Mouse (Mus musculus): ENCODE data around the gene Atg4d. TPM values are rescaled to one million over a fixed set of nuclear protein-coding genes. Genes with fewer than 3 reads are reported as not detected.

Gene Atg4d
- polyA plus RNA-seq, 1 experiment from 2014 or later, result 35.5 TPM

DNA sequence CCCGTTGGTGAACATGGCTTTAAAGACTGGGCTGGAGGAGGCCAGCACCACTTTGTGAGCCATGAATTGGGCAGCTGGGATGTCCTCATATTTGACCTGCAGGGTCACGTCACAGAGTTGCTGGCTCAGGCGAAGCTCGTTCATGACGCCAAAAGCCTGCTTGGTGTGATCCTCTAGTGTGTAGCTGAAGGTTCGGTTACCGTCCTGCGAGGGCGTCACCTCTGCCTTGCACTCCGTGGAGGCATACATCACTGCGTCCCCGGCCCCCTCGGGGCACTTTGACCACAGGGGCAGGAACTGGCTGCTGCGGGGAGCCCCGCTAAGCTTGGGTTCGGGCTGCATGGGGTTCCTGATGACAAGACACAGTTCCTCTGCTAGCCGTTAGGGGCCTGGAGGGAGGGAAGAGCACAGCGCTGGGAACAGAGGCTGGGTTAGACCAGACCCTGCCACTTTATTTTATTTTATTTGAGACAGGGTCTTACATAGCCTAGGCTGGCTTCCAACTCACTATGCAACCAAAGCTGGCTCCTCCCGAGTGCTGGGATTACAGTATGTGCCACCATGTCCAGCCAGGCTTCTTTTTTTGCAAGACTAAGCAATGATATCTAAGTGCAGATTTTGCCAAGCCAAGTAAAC lies 27.6 kb upstream of the Atg4d start:
- DNase-seq (ENCODE audit: low spot score) (peak; percentile 58), ATAC-seq (ENCODE audit: low read depth) (peak; percentile 37)
- peaks cover 44% of the 10 kb centered on the region for H3K36me3 ChIP-seq (ENCODE audit: control insufficient read depth, insufficient read depth, low read length)
- H3K4me1 ChIP-seq (ENCODE audit: control insufficient read depth, insufficient read depth, low read length), result peaks cover 9% of the 10 kb centered on the region
- 10% methylated on average over 19 of the region's 19 CpGs for WGBS
- H3K27ac ChIP-seq (replicated peaks; ENCODE audit: low read depth, low read length), result peak overlapping the region; percentile 92
- H3K4me2 ChIP-seq (ENCODE audit: low read depth, low read length), result peak overlapping the region; percentile 64
- H3K9ac ChIP-seq (ENCODE audit: low read depth, low read length), result peak overlapping the region; percentile 98
- H3K9me3 ChIP-seq (ENCODE audit: control insufficient read depth, low read length), result no peaks in the 10 kb centered on the region
- H3K4me3 ChIP-seq (ENCODE audit: low read depth, low read length), result peak overlapping the region; percentile 97
- H3K27me3 ChIP-seq (replicated peaks; ENCODE audit: control insufficient read depth, insufficient read depth, low read length), result peaks cover 9% of the 10 kb centered on the region

DNA sequence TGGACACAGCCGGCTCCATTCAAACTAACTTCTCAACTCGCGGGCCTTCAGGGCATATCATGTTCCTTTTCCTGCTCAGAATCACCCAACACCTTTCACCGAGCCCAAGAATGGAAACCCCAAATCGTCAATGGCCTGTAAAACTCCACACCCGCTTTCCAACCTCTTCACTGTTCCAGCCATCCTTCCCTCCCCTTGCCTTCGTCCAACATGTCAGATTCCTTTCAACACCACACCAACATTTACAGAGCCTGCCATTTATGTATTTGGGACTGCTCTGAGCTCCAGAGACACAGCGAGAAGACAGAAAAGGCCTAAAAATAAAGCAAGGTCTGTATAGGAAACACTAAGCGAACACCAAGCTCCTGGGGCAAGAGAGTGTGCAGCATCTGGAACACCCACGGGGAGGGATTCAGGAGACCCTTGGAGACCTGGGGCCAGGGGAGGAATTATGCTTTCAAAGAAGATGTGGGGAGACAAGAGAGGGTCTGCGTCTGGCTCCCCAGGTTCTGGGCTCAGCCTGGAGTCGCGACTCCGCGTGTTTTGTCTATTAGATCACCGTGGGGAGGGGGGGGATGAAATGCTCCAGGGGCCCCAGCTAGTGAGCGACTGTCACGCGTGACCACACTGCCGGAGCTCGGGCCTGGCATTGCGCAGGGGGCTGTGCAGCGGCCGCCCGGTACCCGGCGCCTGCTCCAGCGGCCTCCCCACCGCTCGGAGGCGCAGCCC lies 26.9 kb upstream of the Atg4d start:
- peak overlapping the region; percentile 98 for H3K9ac ChIP-seq (ENCODE audit: low read depth, low read length)
- peaks cover 37% of the 10 kb centered on the region for H3K36me3 ChIP-seq (ENCODE audit: control insufficient read depth, insufficient read depth, low read length)
- H3K9me3 ChIP-seq (ENCODE audit: control insufficient read depth, low read length), result 0 out of 2 replicates have a peak, but pooled peaks cover 4% of the 10 kb centered on the region
- ATAC-seq (ENCODE audit: low read depth), result peak; percentile 9; the same call in 1 of the 2 replicates
- WGBS, result under 1% methylated on average over 15 of the region's 31 CpGs
- peak overlapping the region; percentile 64 for H3K4me2 ChIP-seq (ENCODE audit: low read depth, low read length)
- H3K27ac ChIP-seq (replicated peaks; ENCODE audit: low read depth, low read length), result peak overlapping the region; percentile 92
- H3K27me3 ChIP-seq (replicated peaks; ENCODE audit: control insufficient read depth, insufficient read depth, low read length), result peaks cover 16% of the 10 kb centered on the region
- peak overlapping the region; percentile 97 for H3K4me3 ChIP-seq (ENCODE audit: low read depth, low read length)
- peak; percentile 52 for DNase-seq (ENCODE audit: low spot score)
- H3K4me1 ChIP-seq (ENCODE audit: control insufficient read depth, insufficient read depth, low read length), result peaks cover 9% of the 10 kb centered on the region

DNA sequence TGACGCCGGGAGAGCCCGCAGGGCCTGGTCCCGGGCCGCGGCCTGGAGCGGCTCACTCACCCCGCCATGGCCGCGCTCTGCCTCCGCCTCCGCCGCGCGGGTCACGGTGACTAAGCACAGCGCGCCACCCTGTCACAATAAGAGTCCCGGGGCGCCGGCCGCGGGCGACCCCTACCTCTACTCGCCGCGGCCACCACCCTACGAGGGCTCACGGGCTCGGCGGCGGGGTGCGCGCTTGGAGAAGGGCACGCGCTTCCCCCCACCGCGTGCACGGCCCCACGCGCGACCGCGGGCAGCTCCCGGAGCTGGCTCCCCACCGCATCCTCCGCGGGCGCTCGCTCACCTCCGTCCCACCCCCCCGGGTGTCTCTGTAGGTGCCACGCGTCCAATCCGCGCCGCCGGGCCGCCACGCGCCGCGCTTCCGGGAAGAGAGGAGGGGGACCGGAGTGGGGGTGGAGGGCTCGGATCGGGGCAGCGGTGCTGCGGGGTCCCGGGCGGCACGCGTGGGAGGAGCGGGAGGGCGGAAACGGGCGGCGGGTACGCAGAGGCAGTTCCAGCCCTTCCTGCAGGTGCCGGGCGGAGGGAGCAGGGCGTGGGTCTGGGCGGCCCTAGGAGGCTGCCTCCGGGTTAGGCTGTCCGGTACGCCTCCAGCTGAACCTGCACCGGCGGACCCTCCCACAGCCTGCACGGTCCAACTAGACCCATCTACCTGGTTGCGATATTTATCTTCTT lies 26.2 kb upstream of the Atg4d start, which contains the start of gene Keap1:
Keap1 (minus strand) TSS at position 629 of the 732 bp plus-strand sequence.
- Histone ChIP-seq H3K4me2 (ENCODE audit: low read depth, low read length) (peak within 1 kb of the TSS; percentile 64), H3K4me3 (ENCODE audit: low read depth, low read length) (peak within 1 kb of the TSS; percentile 97), H3K9ac (ENCODE audit: low read depth, low read length) (peak within 1 kb of the TSS; percentile 98), H3K9me3 (ENCODE audit: control insufficient read depth, low read length) (0 out of 2 replicates have a peak, but pooled peaks cover 4% of the 10 kb centered on the region), H3K36me3 (ENCODE audit: control insufficient read depth, insufficient read depth, low read length) (peaks cover 30% of the 10 kb centered on the region), H3K4me1 (ENCODE audit: control insufficient read depth, insufficient read depth, low read length) (peaks cover 11% of the 10 kb centered on the region), H3K27ac (replicated peaks; ENCODE audit: low read depth, low read length) (peak within 1 kb of the TSS; percentile 92), H3K27me3 (replicated peaks; ENCODE audit: control insufficient read depth, insufficient read depth, low read length) (peaks cover 23% of the 10 kb centered on the region)
- ATAC-seq (ENCODE audit: low read depth) (peak; percentile 89), DNase-seq (ENCODE audit: low spot score) (peak; percentile 88)
- WGBS, result under 1% methylated on average over 21 of the region's 90 CpGs

DNA sequence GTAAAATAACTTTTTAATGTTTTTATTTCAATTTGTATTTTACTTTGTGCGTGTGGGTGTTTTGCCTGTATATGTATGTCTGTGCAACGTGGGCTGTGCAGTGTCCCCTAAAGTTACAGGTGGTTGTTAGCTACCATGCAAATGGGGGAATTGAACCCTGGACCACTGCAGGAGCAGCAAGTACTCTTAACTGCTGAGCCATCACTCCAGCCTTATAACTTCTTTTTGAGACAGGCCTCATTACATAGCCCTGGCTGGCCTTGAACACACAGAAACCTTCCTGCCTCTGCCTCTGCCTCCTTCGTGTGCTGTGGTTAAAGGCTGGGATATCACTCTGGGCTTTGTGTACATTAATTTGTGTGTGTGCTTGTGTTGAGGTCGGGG lies 25.6 kb upstream of the Atg4d start:
- 28% methylated on average over 4 of the region's 4 CpGs for WGBS
- H3K4me2 ChIP-seq (ENCODE audit: low read depth, low read length), result peak overlapping the region; percentile 64
- no peak for ATAC-seq (ENCODE audit: low read depth)
- peak overlapping the region; percentile 92; the same call in 1 of the 2 replicates for H3K27ac ChIP-seq (replicated peaks; ENCODE audit: low read depth, low read length)
- peaks cover 17% of the 10 kb centered on the region for H3K4me1 ChIP-seq (ENCODE audit: control insufficient read depth, insufficient read depth, low read length)
- 0 out of 2 replicates have a peak, but pooled peaks cover 4% of the 10 kb centered on the region for H3K9me3 ChIP-seq (ENCODE audit: control insufficient read depth, low read length)
- H3K9ac ChIP-seq (ENCODE audit: low read depth, low read length), result peak overlapping the region; percentile 98
- peaks cover 29% of the 10 kb centered on the region for H3K27me3 ChIP-seq (replicated peaks; ENCODE audit: control insufficient read depth, insufficient read depth, low read length)
- no peak for DNase-seq (ENCODE audit: low spot score)
- peaks cover 24% of the 10 kb centered on the region for H3K36me3 ChIP-seq (ENCODE audit: control insufficient read depth, insufficient read depth, low read length)
- peak overlapping the region; percentile 97 for H3K4me3 ChIP-seq (ENCODE audit: low read depth, low read length)

DNA sequence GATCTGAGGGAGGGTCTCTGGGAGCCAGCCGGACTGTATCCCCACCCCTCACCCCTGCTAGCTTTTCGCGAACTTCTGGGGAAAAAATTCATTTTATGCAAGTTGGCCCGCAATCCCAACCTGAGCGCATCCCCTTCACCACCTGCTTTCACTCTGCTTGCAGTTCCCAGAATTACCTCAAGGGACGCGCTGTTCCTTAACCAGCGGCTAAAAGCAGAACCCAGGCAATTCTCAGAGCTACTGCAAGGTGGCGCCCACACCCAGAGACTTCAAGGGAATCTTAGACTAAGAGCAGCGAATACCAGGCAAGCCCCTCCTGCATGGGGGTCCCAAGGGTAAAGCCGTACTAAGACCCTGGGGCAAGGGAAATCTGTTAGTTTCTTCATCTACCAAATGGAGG lies 23.8 kb upstream of the Atg4d start:
- DNase-seq (ENCODE audit: low spot score) (peak; percentile 91), ATAC-seq (ENCODE audit: low read depth) (no peak)
- H3K27me3 ChIP-seq (replicated peaks; ENCODE audit: control insufficient read depth, insufficient read depth, low read length), result peaks cover 48% of the 10 kb centered on the region
- no peak overlapping the region for H3K27ac ChIP-seq (replicated peaks; ENCODE audit: low read depth, low read length)
- H3K36me3 ChIP-seq (ENCODE audit: control insufficient read depth, insufficient read depth, low read length), result peaks cover 6% of the 10 kb centered on the region
- H3K4me1 ChIP-seq (ENCODE audit: control insufficient read depth, insufficient read depth, low read length), result peaks cover 20% of the 10 kb centered on the region
- H3K9ac ChIP-seq (ENCODE audit: low read depth, low read length), result no peak overlapping the region
- H3K9me3 ChIP-seq (ENCODE audit: control insufficient read depth, low read length), result 0 out of 2 replicates have a peak, but pooled peaks cover 4% of the 10 kb centered on the region
- 2% methylated on average over 11 of the region's 11 CpGs for WGBS
- no peak overlapping the region for H3K4me2 ChIP-seq (ENCODE audit: low read depth, low read length)
- H3K4me3 ChIP-seq (ENCODE audit: low read depth, low read length), result no peak overlapping the region

DNA sequence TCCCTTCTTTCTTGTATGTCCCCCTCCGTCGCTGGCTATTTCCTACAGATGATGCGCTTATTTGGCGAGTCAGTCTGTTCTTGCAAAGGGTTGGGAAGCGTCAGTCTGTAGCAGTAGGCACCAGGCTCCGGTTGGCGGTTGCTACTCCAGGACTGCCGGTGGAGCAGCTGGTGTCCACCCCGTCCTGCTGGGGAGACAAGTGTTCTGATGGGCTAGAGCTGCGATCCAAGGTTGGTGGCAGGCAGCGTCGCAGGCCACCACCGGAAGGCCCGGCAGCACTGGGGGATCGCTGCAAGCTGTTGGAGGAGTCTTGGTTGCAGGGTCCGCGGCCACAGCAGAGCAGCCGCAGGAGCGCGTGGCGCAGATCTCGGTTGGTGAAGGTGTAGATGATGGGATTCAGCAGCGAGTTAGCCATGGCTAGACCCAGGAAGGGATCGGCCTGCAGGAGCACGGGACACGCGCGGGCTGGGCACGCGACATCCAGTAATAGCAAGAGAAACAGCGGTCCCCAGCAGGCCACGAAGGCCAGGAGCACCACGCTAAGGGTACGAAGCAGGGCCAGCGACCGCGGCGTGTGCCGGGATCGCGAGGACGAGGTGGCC lies 21.2 kb upstream of the Atg4d start:
- Histone ChIP-seq H3K4me1 (ENCODE audit: control insufficient read depth, insufficient read depth, low read length) (peaks cover 13% of the 10 kb centered on the region), H3K27me3 (replicated peaks; ENCODE audit: control insufficient read depth, insufficient read depth, low read length) (peaks cover 69% of the 10 kb centered on the region), H3K9ac (ENCODE audit: low read depth, low read length) (peak overlapping the region; percentile 60), H3K36me3 (ENCODE audit: control insufficient read depth, insufficient read depth, low read length) (no peaks in the 10 kb centered on the region), H3K27ac (replicated peaks; ENCODE audit: low read depth, low read length) (no peak overlapping the region), H3K4me2 (ENCODE audit: low read depth, low read length) (peak overlapping the region; percentile 82), H3K4me3 (ENCODE audit: low read depth, low read length) (peak overlapping the region; percentile 50), H3K9me3 (ENCODE audit: control insufficient read depth, low read length) (0 out of 2 replicates have a peak, but pooled peaks cover 4% of the 10 kb centered on the region)
- DNase-seq (ENCODE audit: low spot score) (no peak), ATAC-seq (ENCODE audit: low read depth) (no peak)
- WGBS, result 6% methylated on average over 35 of the region's 42 CpGs

DNA sequence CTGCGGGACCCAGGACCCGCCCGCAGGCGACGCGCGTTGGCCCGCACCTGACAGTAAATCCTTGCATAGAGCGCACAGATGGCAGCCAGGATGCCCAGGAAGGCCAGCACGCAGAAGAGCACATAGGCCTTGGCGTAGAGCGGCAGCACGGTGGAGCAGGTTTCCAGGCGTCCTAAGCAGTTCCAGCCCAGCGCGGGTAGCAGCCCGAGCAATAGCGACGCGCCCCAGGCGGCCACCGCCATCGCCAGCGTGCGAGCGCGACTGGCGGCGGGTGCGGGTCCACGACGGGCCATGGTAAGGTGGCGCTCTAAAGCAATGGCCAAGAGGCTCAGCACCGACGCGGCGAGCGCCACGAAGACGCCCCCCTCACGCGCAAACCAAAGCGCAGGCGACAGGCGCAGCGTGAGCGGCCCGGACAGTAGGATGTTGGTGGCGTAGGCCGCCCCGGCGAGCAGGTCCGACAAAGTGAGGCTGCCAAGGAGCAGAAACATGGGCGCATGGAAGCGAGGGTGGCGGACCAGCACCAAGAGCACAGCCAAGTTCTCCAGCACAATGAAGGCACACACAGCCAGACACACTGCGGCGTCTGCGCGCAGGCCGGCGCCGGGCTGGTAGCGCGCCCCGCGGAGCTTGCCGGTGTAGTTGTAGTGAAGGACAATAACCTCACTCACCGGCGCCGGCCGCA lies 20.5 kb upstream of the Atg4d start:
- Histone ChIP-seq H3K36me3 (ENCODE audit: control insufficient read depth, insufficient read depth, low read length) (no peaks in the 10 kb centered on the region), H3K9me3 (ENCODE audit: control insufficient read depth, low read length) (0 out of 2 replicates have a peak, but pooled peaks cover 4% of the 10 kb centered on the region), H3K27me3 (replicated peaks; ENCODE audit: control insufficient read depth, insufficient read depth, low read length) (peaks cover 76% of the 10 kb centered on the region), H3K9ac (ENCODE audit: low read depth, low read length) (peak overlapping the region; percentile 60), H3K4me1 (ENCODE audit: control insufficient read depth, insufficient read depth, low read length) (peaks cover 13% of the 10 kb centered on the region), H3K4me3 (ENCODE audit: low read depth, low read length) (peak overlapping the region; percentile 50), H3K4me2 (ENCODE audit: low read depth, low read length) (peak overlapping the region; percentile 82), H3K27ac (replicated peaks; ENCODE audit: low read depth, low read length) (no peak overlapping the region)
- WGBS, result 1% methylated on average over 57 of the region's 72 CpGs
- 0 out of 2 replicates have a peak, but pooled peaks have one; percentile 27 for ATAC-seq (ENCODE audit: low read depth)
- no peak for DNase-seq (ENCODE audit: low spot score)

Measured in embryonic facial prominence, embryonic 14.5 days (tissue).